Mouse (Mus musculus) erythroblast, embryonic 14.5 days (primary cell): Measurements from ENCODE around the gene Rps5. TPM values are rescaled to one million over a fixed set of nuclear protein-coding genes. Genes with fewer than 3 reads are reported as not detected.
A peak's percentile ranks its signal among the peaks of the same experiment; 100 is the strongest.

Experiments used
- H3K27me3 ChIP-seq: 2 replicates; pipeline ENCODE4 v1.6.1; 2012; ENCODE audit warnings: inconsistent platforms; ENCODE audit not compliant: control insufficient read depth
- H3K36me3 ChIP-seq: 2 replicates; pipeline ENCODE4 v1.6.1; 2012; ENCODE audit warnings: mild to moderate bottlenecking, inconsistent platforms; ENCODE audit not compliant: control insufficient read depth
- H3K4me1 ChIP-seq: 2 replicates; pipeline ENCODE4 v1.6.1; 2012; ENCODE audit warnings: inconsistent platforms; ENCODE audit not compliant: control insufficient read depth
- H3K4me3 ChIP-seq: replicated peaks from 2 replicates; pipeline ENCODE3; 2012; ENCODE audit warnings: moderate library complexity, mild to moderate bottlenecking, inconsistent platforms
- H3K9me3 ChIP-seq: 2 replicates; pipeline ENCODE4 v1.6.1; 2012; ENCODE audit warnings: low read length, inconsistent platforms, mixed read lengths; ENCODE audit not compliant: control insufficient read depth
- GATA1 ChIP-seq: IDR thresholded peaks from 2 replicates; pipeline ENCODE4 v1.6.1; 2012; ENCODE audit warnings: low read length, inconsistent platforms, mixed read lengths
- TAL1 ChIP-seq: IDR thresholded peaks from 3 replicates; pipeline ENCODE4 v1.6.1; 2012; ENCODE audit warnings: low read length, inconsistent platforms, mixed read lengths
- polyA plus RNA-seq: library from polyadenylated mRNA; stranded (reverse); fragments of >175 nt; gene quantifications from 2 replicates; pipeline ENCODE4 v1.2.3, GENCODE M21; 2012

Gene Rps5
- polyA plus RNA-seq, 1 experiment = 328 TPM

DNA sequence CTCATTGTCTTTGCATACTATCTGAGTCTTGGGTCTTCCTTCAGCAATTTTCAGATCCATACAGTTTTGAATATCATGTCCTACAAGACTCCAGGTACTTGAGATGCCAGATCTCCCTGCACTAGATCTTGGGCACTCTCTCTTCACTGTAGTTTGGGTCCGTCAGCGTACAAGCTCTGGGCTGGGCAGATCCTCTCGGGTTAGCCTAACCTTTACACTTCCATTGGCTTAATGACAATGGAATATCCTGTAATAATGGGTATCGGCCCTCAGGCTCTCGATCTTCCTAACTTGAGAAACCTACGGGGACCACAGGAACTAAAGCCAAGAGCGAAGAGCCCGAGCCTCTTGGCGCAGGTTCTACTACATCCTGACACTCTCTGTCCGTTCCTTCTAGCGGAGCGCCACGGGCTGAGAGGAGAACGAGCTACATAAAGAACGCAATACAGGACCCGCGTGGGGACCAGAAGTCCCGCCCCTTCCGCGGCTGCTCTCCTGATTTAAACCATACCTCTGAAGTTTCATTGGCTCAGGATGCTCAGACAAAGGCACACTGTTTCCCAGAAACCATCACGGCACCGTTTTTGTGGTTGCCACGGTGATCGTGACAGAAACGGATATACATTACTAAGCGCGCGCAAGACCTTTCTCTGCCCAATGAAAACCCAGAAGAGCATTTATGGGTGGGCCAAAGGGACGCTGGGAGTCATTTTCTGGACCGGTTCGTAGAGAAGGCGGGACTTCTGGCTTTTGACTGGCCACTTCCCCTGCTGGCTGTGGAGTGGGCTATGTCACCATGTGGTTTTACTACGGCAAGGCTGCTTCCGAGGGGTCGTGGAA is 27.2 kb downstream of the Rps5 start:
- Histone ChIP-seq H3K9me3 (no peaks in the 10 kb centered on the region), H3K4me1 (peaks cover 30% of the 10 kb centered on the region), H3K27me3 (no peaks in the 10 kb centered on the region), H3K4me3 (peak overlapping the region; percentile 81), H3K36me3 (no peaks in the 10 kb centered on the region)
- no peak for TF ChIP-seq TAL1

DNA sequence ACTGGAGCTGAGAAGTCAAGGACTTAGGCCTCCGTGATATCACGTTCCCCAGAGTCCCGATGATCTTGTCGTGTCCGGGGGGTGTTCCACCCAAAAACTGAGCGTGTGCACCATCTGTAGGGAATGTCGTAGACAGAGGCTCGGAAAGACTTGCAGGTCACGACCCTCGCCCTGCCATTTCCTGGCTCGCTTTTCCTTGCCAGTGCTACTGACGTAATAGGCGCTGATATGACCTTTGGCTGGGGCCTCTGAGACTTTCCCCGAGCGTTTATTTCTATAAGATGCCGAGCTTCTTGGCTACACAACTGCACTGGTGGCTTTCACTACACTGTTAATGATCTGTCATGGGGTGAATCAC is 27.8 kb downstream of the Rps5 start:
- no peaks in the 10 kb centered on the region for H3K27me3 ChIP-seq
- no peak for TF ChIP-seq GATA1
- no peak for TF ChIP-seq TAL1
- H3K9me3 ChIP-seq = no peaks in the 10 kb centered on the region
- H3K4me3 ChIP-seq = peak overlapping the region; percentile 81
- H3K4me1 ChIP-seq = peaks cover 30% of the 10 kb centered on the region
- H3K36me3 ChIP-seq = no peaks in the 10 kb centered on the region

DNA sequence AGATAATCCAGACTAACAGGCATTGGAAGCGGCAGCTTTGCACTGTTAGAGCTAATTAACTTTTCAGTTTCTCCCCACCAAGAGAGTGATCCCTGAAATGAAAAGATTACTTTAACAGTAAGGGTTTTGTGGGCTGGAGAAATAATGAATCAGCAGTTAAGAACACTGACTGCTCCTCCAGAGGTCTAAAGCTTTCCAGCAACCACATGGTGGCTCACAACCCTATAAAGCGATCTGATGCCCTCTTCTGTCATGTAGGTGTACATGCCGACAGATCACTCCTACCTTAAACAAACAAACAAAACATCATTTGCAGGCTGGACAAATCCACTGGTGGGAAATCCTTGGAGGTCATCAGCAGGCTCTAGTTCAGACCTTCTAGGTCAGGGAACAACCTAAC is 32.8 kb downstream of the Rps5 start:
- Histone ChIP-seq H3K27me3 (no peaks in the 10 kb centered on the region), H3K4me1 (peaks cover 29% of the 10 kb centered on the region), H3K36me3 (no peaks in the 10 kb centered on the region), H3K4me3 (no peak overlapping the region), H3K9me3 (no peaks in the 10 kb centered on the region)
- no peak for TF ChIP-seq TAL1
- no peak for TF ChIP-seq GATA1

DNA sequence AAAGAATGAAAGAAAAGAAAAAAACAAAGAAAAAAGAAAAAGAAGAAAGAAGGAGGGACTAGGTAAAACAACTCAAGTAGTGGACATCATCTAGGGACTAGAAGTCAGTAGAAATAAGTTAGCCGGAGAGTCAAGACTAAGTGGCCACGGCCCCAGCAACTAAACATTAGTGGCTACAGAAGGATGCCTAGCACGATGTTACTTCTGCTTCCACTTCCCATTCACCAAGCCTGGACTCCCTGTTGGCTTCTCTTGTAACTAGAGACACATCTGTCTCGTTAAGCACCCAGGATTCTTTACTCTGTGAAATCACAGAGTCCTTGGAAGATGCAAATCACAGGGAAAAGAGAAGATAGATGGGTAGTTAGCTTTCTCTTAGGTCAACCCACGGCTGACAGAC is 35.4 kb downstream of the Rps5 start:
- TF ChIP-seq TAL1 = no peak
- TF ChIP-seq GATA1 = no peak
- no peak overlapping the region for H3K4me3 ChIP-seq

DNA sequence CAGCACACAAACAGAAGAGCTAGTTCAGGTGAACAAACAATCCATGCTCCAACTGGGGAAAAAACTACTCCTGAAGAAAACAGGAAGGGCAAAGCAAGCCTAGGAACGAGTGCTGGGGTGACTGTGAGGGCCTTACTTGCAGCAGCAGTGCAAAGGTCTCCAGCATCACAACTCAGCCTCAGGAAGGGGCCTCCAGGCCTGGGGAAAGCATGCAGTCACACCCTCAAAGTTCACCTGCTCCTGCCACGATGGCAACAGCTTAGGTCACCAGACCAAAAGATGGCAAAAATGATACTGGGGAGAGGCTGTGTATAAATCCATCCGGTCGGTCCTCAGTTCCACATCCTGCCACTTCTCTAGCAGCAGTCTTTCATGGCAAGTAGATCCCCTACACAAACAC is 36.9 kb downstream of the Rps5 start:
- TF ChIP-seq TAL1 (no peak), GATA1 (no peak)
- no peak overlapping the region for H3K4me3 ChIP-seq
- H3K27me3 ChIP-seq = no peaks in the 10 kb centered on the region
- peaks cover 32% of the 10 kb centered on the region for H3K4me1 ChIP-seq
- H3K36me3 ChIP-seq = no peaks in the 10 kb centered on the region
- H3K9me3 ChIP-seq = no peaks in the 10 kb centered on the region

More for the DNA sequence above, 35.4 kb downstream of the Rps5 start:
- Histone ChIP-seq H3K4me1 (peaks cover 28% of the 10 kb centered on the region), H3K27me3 (no peaks in the 10 kb centered on the region), H3K9me3 (no peaks in the 10 kb centered on the region), H3K36me3 (no peaks in the 10 kb centered on the region)

DNA sequence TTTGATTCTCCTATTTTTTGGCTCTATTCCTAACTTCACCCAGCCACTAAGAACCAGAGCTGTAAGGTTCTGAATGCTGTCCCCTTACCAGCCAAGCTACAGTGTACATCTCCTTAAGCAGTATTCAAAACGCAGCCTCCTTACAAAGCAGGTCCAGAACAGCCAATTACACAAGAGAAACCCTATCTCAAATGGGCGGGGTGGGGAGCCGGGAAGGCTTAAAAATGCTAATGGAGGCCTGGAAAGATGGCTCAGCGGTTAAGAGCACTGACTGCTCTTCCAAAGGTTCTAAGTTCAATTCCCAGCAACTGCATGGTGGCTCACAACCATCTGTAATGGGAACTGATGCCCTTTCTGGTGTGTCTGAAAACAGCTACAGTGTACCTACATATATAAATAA is 37.6 kb downstream of the Rps5 start:
- TF ChIP-seq TAL1 (no peak), GATA1 (no peak)
- Histone ChIP-seq H3K36me3 (no peaks in the 10 kb centered on the region), H3K27me3 (no peaks in the 10 kb centered on the region), H3K4me3 (no peak overlapping the region), H3K4me1 (peaks cover 36% of the 10 kb centered on the region), H3K9me3 (no peaks in the 10 kb centered on the region)

DNA sequence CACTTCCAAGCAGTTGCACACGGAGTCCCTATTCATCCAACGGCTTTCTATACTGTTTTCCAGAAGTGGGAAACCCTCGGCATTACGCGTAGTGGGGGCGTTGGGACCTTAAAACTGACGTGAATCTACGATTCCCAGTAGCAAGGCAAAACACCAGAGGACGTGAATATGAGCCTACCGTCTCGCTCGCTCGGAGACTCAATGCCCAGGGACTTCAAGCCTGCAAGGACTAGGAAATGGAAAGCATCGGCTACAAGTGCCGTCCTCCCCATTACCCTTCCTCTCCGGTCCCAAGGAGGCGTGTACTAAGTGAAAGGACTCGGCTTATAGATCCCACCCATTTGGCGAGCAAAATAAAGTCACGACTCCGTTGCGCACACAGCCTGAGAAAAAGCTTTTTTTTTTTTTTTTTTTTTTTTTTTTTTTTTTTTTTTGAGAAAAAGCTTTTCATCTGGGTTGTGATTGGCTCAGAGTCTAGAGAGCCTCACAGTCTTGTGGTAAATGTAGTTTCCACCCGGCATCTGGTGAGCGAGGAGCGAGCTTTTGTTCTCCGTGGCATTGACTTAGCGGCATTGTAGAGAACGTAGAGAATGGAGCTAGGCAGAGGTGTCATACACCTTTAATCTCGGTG is 39.5 kb downstream of the Rps5 start:
- H3K27me3 ChIP-seq = no peaks in the 10 kb centered on the region
- H3K4me3 ChIP-seq = peak overlapping the region; percentile 75
- H3K36me3 ChIP-seq = no peaks in the 10 kb centered on the region
- TF ChIP-seq TAL1 = no peak
- no peak for TF ChIP-seq GATA1
- H3K4me1 ChIP-seq = peaks cover 55% of the 10 kb centered on the region
- no peaks in the 10 kb centered on the region for H3K9me3 ChIP-seq

DNA sequence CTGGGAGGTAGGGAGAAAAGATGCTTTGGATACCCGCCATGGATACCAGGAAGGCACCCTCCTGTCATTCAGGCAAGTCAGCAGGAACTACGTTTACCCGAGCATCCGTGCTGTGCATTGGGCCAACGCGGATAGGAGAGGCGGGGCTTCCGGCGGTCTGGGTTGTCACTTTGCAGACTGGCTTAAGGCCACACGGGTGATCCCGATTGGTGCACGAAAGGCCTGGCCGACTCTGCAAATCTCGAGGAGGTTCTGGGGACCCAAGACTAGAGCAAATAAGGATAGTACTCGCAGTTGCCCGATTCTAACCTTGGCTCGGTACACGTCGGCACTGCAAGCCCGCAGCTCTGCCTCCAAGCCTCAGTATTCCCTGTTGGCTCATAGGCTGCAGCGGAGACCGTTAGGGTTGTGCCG is 43.6 kb downstream of the Rps5 start, which contains the start of gene Zfp324:
Zfp324 (plus strand) TSS at position 161 of the 414 bp plus-strand sequence.
- no peaks in the 10 kb centered on the region for H3K27me3 ChIP-seq
- peaks cover 26% of the 10 kb centered on the region for H3K36me3 ChIP-seq
- peaks cover 71% of the 10 kb centered on the region for H3K4me1 ChIP-seq
- TF ChIP-seq TAL1 = no peak
- TF ChIP-seq GATA1 = no peak
- no peaks in the 10 kb centered on the region for H3K9me3 ChIP-seq
- H3K4me3 ChIP-seq = peak within 1 kb of the TSS; percentile 77

DNA sequence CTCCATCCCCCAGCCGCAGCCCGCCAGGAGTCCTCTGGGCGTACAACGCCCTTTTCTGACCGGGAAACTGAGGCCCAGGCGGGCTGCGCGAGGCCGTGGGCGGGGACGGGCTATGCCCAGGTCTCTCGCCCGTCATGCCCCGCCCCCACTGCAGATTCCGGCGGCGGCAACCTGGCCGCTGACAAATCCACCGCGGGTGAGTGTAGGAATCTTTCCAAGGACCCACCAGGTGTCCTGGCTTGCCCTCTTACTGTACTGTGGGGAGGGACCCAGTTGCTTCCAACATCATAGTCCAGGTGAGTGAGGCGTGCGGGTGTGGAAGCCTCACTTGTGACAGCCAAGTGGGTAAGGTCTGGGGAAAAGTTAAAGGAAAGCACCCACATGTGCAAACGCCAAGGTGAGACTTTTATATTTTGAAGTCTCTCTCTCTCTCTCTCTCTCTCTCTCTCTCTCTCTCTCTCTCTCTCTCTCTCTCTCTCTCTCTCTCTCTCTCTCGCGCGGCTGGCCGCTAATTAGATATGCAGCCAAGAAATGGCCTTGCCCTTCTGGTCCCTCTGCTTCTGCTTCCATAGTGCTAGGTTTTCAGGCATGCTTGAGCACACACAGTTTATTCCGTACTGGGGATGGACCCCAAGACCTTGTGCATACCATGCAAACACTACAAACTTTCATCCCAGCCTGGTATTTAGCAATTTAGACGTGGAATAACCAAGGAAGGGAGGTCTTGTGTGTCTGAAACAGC is 44.2 kb downstream of the Rps5 start:
- Histone ChIP-seq H3K9me3 (no peaks in the 10 kb centered on the region), H3K27me3 (no peaks in the 10 kb centered on the region), H3K4me3 (peak overlapping the region; percentile 77), H3K36me3 (peaks cover 32% of the 10 kb centered on the region), H3K4me1 (peaks cover 67% of the 10 kb centered on the region)
- TF ChIP-seq GATA1 (no peak), TAL1 (no peak)
